Mouse (Mus musculus): ENCODE results near the gene Bmf.

Bmf gene

GRCm38 (mm10) chr2:118512418-118513377 is 36.8 kb downstream of the Bmf start:
- no peak for DNase-seq (ENCODE audit: low read depth, low spot score)

DNA sequence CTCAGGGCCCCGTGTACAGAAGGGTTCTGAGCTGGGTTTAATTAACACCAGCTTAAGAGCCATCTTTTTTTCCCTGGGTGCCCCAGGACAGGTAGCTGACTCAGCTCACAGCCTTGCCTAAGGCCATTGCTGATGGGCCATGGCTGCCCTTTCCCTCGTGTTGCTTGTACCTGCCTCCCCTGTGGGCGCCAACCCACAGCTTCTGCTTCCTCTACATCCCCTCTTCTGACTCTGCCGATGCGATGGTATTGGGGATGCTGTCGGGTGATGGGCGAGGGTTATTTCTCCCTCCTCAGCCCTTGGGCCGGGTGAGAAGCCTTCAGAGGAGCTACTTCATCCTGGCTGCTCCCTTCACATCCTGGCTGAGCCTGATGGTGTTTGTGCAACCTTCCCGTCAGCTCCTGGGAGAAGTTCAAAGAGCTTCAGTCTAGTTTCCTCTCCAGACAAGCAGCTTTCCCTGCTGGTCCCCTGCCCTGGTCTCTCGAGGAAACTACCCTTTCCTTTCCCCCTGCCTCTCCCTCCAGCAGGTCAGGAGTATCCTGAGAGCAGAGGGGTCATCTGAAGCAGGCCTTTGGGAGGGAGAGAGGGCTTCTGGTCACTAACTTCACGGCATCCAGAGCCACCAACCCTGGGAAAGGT is 37.6 kb downstream of the Bmf start:
- DNase-seq (ENCODE audit: low read depth, low spot score) = no peak

- DNase-seq (ENCODE audit: low read depth, low spot score) = peak; percentile 68
Observed at GRCm38 (mm10) chr2:118510447-118511310, 38.8 kb downstream of the Bmf start.

GRCm38 (mm10) chr2:118509688-118510446 is 39.6 kb downstream of the Bmf start:
- no peak for DNase-seq (ENCODE audit: low read depth, low spot score)

DNA sequence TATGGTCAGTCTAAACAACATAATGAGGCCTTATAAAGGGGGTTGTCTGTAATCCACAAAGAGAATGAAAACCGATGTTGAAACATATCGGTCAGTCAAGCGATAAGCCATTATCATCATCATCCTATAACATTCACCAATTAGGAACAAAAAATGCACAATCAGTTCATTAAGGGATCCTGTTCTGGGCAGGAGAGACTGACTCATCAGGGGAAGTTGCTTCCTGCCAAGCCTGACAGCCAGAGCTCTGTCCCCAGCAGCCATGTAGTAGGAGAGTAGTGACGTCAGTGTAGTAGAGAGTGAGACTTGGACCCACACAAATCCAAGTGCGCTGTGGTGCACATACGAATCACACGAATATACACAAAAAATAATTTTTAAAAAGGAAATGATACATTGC is 42.4 kb downstream of the Bmf start:
- no peak for DNase-seq (ENCODE audit: low read depth, low spot score)

- no peak for DNase-seq (ENCODE audit: low read depth, low spot score)
Observed at GRCm38 (mm10) chr2:118500191-118500590, 49.3 kb downstream of the Bmf start.

DNA sequence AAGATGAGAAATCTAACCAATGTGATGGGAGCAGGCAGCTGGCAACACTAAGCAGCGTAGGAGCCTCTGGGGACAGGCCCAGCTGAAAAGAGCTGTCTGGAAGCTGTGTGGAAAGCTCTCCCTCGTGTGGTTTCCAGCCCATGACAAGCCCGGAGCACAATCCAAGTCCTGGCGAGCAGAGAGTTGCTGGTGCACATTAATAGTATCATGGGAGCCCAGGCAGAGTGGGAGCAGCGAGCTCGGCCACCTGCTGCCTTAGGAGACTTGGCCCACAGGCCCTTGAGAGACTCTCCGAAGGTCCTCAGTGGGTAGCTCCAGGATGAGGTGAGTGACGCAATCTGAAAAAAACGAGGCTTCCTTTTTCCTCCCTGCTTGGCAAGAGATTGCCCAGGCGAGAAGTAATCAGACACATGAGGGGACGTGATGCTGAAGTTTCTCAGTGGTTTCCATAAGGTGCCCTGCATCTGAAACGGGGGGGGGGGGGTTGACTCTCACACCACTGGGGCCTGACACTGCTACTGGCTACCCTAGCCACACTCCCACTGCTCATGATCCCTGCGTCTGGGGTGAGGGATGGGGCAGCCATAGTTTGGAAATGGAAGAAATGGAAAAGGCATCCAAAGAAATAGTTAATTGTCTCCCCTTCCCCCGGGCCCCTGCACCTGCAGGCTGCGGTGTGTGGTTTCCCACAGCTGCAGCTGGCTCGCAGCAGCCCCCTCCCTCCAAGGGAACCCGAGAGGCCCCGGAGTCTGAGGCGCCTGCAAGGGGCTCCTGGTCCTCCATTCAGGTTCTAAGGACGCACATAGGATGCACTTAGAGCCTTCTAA is 50.1 kb downstream of the Bmf start:
- DNase-seq (ENCODE audit: low read depth, low spot score) = no peak

DNA sequence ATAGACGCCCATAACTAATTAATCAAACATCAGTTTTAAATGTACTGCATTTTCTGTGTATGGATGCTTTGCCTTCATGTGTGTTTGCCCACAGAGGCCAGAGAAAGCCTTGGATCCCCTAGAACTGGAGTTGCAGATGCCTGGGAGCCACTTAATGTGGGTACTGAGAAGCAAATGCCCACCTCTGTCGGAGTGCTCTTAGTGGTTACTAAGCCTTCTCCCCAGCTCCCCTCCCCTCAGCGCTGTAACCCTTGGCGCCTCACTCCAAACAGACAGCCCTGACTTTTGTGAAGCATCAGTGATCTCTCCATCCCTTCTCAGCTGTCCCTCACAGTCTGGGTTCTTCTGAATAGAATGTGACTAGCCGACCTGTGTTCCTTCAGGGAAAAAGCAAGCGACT is 51.0 kb downstream of the Bmf start:
- no peak for DNase-seq (ENCODE audit: low read depth, low spot score)

DNA sequence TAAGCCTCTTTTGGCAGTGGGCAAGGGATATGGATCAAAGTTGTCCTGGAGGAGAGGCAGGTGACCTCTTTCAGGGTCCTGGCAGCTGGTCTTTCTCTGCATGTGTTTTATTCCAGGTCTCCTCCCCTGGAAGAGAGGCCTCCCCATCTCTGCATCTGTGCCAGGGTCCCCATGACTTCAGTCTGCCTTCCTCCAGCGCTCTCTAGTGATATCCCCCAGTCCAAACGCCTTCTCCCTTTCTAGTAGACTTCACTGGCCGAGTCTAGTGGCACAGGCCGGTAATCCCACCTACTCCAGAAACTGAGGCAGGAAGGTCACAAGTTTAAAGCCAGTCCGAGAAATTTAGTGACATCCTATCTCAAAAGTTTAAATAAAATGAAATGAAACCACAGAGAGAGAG is 51.6 kb downstream of the Bmf start:
- DNase-seq (ENCODE audit: low read depth, low spot score) = no peak

DNA sequence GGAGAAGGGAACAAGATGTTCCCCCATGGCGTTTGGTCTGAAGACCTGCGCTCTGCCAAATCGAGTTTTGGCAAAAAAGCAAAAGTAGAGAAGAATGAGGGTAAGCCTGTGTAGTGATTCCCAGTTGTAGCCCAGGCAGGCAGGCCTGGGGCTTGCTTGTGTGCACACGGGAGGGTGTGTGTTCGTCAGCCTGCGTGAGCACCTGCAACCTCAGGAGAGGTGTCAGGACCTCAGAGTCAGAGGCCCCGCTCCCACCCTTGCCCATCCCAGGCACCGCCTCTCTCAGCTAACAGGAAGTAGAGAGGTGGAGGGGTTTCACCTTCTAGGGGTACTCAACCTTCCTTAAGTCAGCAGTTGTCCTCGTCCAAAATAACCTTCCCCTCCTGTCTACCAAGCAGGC is 54.5 kb downstream of the Bmf start:
- DNase-seq (ENCODE audit: low read depth, low spot score) = no peak

GRCm38 (mm10) chr2:118491741-118492395 is 57.6 kb downstream of the Bmf start:
- no peak for DNase-seq (ENCODE audit: low read depth, low spot score)

- DNase-seq (ENCODE audit: low read depth, low spot score) = no peak
Observed at GRCm38 (mm10) chr2:118491281-118491731, 58.2 kb downstream of the Bmf start.

- DNase-seq (ENCODE audit: low read depth, low spot score) = no peak
Observed at GRCm38 (mm10) chr2:118490241-118491091, 59.0 kb downstream of the Bmf start.

DNA sequence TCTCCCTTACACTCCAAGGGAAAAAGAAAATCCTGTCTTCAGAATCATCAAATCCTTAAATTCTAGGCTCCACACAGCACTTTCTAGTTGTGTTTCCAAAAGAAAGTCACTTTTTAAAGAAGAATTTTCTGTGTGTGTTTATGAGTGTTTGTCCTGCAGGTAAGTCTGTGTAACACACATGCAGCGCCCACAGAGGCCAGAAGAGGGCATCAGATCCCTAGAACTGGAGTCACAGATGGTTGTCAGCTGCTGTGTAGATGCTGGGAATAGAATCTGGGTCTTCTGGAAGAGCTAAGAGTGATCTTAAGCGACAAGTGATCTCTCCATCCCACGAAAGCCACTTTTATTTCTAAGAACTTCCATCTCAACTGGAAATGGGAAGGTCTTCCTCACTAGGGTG is 61.7 kb downstream of the Bmf start:
- no peak for DNase-seq (ENCODE audit: low read depth, low spot score)

DNA sequence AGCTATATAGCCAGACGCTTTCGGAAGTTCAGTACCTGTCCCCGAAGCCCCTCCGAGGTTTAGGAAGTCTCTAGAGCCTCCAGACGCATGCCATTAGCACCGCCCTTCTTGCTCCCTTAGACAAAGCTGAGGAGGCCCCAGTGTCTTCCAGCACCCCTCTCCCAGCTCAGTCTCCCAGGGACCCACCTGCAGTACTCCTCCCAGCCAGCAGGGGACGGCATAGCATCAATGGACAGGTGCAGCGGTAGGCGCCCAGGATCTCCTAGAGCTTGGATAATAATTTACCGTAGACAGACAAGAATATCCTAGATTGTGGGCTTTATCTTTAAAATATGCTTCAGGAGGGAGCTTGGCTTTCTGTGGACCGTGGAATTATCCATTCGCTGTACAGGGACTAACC is 62.6 kb downstream of the Bmf start:
- DNase-seq (ENCODE audit: low read depth, low spot score) = no peak

- DNase-seq (ENCODE audit: low read depth, low spot score) = no peak
Observed at GRCm38 (mm10) chr2:118485415-118485814, 64.1 kb downstream of the Bmf start.

DNA sequence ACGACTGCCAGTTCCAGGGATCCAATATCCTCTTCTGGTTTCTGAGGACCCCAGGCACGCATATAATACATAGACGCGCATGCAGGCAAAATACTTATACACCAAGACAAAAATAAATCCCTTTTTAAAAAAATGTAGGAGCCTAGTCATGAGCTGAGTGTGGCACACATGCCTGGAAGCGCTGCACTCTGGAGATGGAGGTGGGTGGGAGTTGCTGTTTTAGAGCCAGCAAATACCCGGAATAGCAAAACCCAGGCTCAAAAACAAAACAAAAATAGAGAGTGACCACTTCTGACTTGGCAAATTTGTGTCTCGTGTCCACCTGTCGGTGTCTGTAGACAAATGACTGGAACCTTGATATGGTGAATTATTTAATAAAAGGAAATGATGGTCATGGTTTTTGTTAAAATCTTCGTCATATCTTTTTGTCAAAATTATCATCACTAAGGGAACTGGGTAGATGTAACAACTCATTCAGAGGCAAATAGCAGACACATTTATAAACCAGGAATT is 65.0 kb downstream of the Bmf start:
- no peak for DNase-seq (ENCODE audit: low read depth, low spot score)

DNA sequence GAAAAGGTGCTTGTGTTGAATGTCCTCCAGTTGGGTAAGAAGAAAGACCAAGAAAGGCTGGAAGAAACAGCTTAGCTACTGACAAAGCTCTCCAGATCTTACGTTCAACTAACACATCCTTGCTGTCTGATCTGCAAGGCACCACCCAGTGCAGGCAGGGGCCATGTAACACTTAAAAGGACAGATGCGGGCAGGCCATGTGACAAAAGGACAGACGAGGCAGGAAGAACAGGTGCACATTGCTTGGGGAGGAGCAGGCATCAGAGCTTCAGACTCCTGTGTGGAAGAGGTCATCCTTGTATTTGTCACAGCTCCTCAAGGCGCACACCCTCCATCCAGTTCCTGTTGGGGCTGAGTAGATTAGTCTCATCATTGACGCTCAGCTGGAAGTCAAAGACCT is 66.5 kb downstream of the Bmf start:
- no peak for DNase-seq (ENCODE audit: low read depth, low spot score)

DNA sequence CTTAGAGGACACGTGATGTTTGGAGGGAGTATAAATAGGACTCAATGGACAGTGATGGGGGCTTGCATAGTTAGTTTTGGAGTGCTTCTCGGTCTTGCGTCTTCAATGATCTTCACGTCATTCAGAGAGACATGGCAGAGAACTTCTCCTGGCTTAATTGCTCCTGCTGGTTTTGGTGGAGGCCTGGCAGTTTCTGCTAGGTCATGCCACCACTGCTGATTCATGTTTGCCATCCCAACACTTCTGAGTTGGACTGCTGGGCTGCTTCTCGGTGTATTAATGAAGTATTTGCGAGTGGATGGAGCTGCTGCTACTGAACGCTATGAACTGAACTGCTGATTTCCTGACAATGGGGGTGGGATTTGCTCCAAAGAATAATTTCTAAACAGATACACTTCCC is 68.6 kb downstream of the Bmf start:
- DNase-seq (ENCODE audit: low read depth, low spot score) = no peak
